Mouse (Mus musculus) midbrain, embryonic 14.5 days (tissue): Measurements from ENCODE around the gene Fam187b. TPM values are rescaled to one million over a fixed set of nuclear protein-coding genes. Genes with fewer than 3 reads are reported as not detected.

ENCODE experiments used
- ATAC-seq: fragments of 200-750 bp; cut with Nextera tagmentation; 2 replicates; pipeline ENCODE4 v1.8.0; 2017; ENCODE audit warnings: moderate number of reproducible peaks, moderate library complexity; ENCODE audit not compliant: low FRiP score, low TSS enrichment
- DNase-seq: peaks from one replicate; pipeline ENCODE4 v3.0.0-alpha.2; 2015
- H3K27ac ChIP-seq: fragments of 300-500 bp; sonication (generic); replicated peaks from 2 replicates; pipeline ENCODE4 v1.5.1; 2014; ENCODE audit warnings: mild to moderate bottlenecking, low read depth, low read length, moderate library complexity
- H3K27me3 ChIP-seq: fragments of 300-500 bp; sonication (generic); 2 replicates; pipeline ENCODE4 v1.6.1; 2014; ENCODE audit warnings: low read length, control low read depth, mixed read lengths; ENCODE audit not compliant: control insufficient read depth, insufficient read depth
- H3K36me3 ChIP-seq: fragments of 300-500 bp; sonication (generic); 2 replicates; pipeline ENCODE4 v1.6.1; 2014; ENCODE audit warnings: low read length, control low read depth; ENCODE audit not compliant: control insufficient read depth, insufficient read depth
- H3K4me1 ChIP-seq: fragments of 300-500 bp; sonication (generic); 2 replicates; pipeline ENCODE4 v1.6.1; 2014; ENCODE audit warnings: mild to moderate bottlenecking, antibody characterized with exemption, low read length, control low read depth; ENCODE audit not compliant: control insufficient read depth, insufficient read depth
- H3K4me2 ChIP-seq: fragments of 300-500 bp; sonication (generic); 2 replicates; pipeline ENCODE4 v1.6.1; 2014; ENCODE audit warnings: mild to moderate bottlenecking, low read length, moderate library complexity
- H3K4me3 ChIP-seq: fragments of 300-500 bp; sonication (generic); replicated peaks from 2 replicates; pipeline ENCODE4 v1.5.1; 2014; ENCODE audit warnings: low read depth, low read length
- H3K9ac ChIP-seq: fragments of 300-500 bp; sonication (generic); replicated peaks from 2 replicates; pipeline ENCODE4 v1.6.1; 2014; ENCODE audit warnings: mild to moderate bottlenecking, low read length, moderate library complexity
- H3K9me3 ChIP-seq: fragments of 300-500 bp; sonication (generic); 2 replicates; pipeline ENCODE4 v1.6.1; 2016; ENCODE audit warnings: low read length, control low read depth, mixed read lengths; ENCODE audit not compliant: control insufficient read depth
- WGBS: fragments of 180-500 bp; shearing (Covaris S2); extraction: QIAGEN DNeasy Blood & Tissue Kit; methylation state at CpG from one replicate; pipeline ENCODE4 v1.1.7; 2014; 5-methylcytosine and 5-hydroxymethylcytosine counted together
- polyA plus RNA-seq: library from polyadenylated mRNA; unstranded; fragments of >200 nt; fragmentation: Nextera tagmentation; extraction: Ambion mirVana; gene quantifications from 2 replicates; pipeline ENCODE4 v1.2.1, GENCODE M21; 2014

Gene Fam187b
- polyA plus RNA-seq, 1 experiment from 2014 or later = 0.37 TPM

DNA sequence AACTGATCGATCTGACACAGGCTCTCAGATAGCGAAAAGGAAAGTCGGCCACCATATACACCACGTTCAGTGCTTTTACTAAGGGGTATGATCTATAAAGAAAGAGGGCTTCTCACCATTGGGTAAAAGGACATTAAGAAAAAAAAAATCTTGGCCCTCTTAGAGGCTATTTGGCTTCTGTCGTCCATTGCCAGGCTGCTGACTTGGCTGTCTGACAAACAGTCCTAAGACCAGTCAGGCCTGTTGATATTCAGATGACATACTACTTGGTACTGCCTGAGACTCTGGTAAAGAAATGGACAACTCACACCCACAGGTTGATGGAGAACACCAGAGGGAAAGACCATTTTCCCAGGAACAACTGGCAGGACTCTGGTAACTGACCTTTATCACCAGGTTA is 39.4 kb downstream of the Fam187b start:
- ATAC-seq (no peak), DNase-seq (no peak)
- no peak overlapping the region for H3K4me2 ChIP-seq

GRCm38 (mm10) chr7:31017104-31017901 is 43.7 kb downstream of the Fam187b start:
- H3K4me3 ChIP-seq = no peak overlapping the region
- 54% methylated on average over 10 of the region's 10 CpGs for WGBS

More for the DNA sequence above, 39.4 kb downstream of the Fam187b start:
- Histone ChIP-seq H3K27ac (no peak overlapping the region), H3K4me1 (no peaks in the 10 kb centered on the region), H3K36me3 (no peaks in the 10 kb centered on the region), H3K4me3 (no peak overlapping the region), H3K9ac (no peak overlapping the region), H3K27me3 (no peaks in the 10 kb centered on the region), H3K9me3 (no peaks in the 10 kb centered on the region)
- WGBS = 77% methylated on average over 5 of the region's 5 CpGs

DNA sequence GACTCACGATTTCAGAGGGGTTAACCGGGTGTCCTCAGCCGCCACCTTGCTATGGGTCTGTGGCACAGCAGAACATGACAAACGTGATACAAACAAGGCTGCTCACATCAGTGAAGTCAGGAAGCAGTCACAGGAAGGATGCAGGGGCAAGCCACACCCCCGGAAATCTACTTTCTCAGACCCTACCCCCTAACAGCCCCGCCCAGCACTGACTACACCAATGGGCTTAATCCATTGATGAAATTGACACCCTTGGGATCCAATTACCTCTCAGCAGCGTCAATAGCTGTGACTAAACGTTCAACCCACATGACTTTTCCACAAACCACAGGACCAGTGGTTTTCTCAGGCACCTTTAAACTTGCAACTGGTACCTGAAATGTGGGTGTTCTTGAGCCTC is 55.0 kb downstream of the Fam187b start:
- H3K4me1 ChIP-seq = no peaks in the 10 kb centered on the region
- no peaks in the 10 kb centered on the region for H3K9me3 ChIP-seq
- no peaks in the 10 kb centered on the region for H3K27me3 ChIP-seq
- no peaks in the 10 kb centered on the region for H3K36me3 ChIP-seq
- DNase-seq (no peak), ATAC-seq (no peak)
- H3K9ac ChIP-seq = no peak overlapping the region
- no peak overlapping the region for H3K4me2 ChIP-seq
- 78% methylated on average over 8 of the region's 8 CpGs for WGBS
- H3K27ac ChIP-seq = no peak overlapping the region
- H3K4me3 ChIP-seq = no peak overlapping the region

More at GRCm38 (mm10) chr7:31017104-31017901, 43.7 kb downstream of the Fam187b start:
- DNase-seq (peak; percentile 68), ATAC-seq (no peak)
- H3K36me3 ChIP-seq = no peaks in the 10 kb centered on the region
- H3K9me3 ChIP-seq = no peaks in the 10 kb centered on the region
- no peak overlapping the region for H3K9ac ChIP-seq
- no peaks in the 10 kb centered on the region for H3K27me3 ChIP-seq
- no peak overlapping the region for H3K4me2 ChIP-seq
- no peaks in the 10 kb centered on the region for H3K4me1 ChIP-seq
- H3K27ac ChIP-seq = no peak overlapping the region

GRCm38 (mm10) chr7:31030717-31031116 is 57.1 kb downstream of the Fam187b start:
- ATAC-seq (no peak), DNase-seq (no peak)
- Histone ChIP-seq H3K9me3 (no peaks in the 10 kb centered on the region), H3K4me2 (no peak overlapping the region), H3K27ac (no peak overlapping the region), H3K9ac (no peak overlapping the region), H3K4me1 (no peaks in the 10 kb centered on the region), H3K4me3 (no peak overlapping the region), H3K27me3 (no peaks in the 10 kb centered on the region), H3K36me3 (no peaks in the 10 kb centered on the region)
- 74% methylated on average over 2 of the region's 2 CpGs for WGBS

DNA sequence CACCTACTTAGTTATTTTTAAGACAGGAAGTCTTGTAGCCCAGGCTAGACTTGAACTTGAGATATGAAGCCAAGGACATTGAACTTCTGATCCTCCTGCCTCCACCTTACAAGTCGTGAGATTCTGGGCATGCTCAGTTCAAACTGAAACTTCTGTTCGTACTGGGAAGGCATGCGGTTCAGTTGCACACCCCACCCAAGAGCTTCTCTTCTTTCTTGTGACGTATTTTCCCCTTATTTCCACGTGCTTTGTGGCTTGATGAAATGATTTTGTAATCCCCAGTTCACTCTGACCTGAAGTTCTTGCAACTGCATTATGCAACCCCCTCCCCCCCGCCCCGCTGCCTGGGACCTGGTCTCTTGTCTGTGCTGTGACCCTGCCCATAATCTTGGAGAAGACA is 58.1 kb downstream of the Fam187b start:
- 81% methylated on average over 7 of the region's 7 CpGs for WGBS
- DNase-seq (no peak), ATAC-seq (no peak)
- H3K27me3 ChIP-seq = no peaks in the 10 kb centered on the region
- no peaks in the 10 kb centered on the region for H3K4me1 ChIP-seq
- no peak overlapping the region for H3K4me3 ChIP-seq
- H3K27ac ChIP-seq = no peak overlapping the region
- H3K9me3 ChIP-seq = no peaks in the 10 kb centered on the region
- H3K4me2 ChIP-seq = no peak overlapping the region
- no peak overlapping the region for H3K9ac ChIP-seq
- H3K36me3 ChIP-seq = no peaks in the 10 kb centered on the region

DNA sequence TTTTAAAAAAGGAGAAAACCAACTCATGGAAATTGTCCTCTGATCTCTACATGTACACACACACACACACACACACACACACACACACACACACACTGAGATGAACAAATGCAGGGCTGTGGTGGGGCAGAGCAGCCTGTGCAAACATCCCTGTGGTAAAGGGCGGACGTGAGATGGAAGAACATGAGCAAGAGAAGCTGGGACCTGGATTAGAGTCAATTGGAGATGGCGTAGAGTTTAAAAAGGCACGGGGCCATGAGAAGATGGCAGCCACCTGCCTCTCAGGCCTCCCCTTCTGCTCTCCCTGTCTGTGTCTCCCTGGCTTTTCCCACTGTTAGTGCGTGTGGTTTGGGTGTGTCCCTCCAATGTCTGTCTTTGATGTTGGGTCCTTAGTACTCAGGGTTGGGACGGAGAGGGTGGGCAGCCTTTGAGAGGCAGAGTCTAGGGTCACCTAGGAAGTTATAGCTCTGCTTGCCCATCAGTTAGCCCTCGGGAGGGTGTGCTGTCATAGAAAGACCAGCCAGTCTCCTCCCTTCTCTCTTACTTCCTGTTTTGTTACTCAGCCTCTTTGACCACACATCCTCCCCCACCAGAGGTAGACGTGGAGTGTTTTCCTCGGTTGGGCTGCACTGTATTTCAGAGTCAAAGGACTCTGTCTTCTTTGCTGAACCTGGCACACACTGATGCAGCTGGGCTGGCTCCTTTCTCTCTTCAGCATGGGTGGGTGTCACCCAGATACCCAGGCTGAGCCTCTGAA is 60.0 kb downstream of the Fam187b start:
- 80% methylated on average over 9 of the region's 9 CpGs for WGBS
- ATAC-seq (no peak), DNase-seq (no peak)
- no peaks in the 10 kb centered on the region for H3K36me3 ChIP-seq
- no peak overlapping the region for H3K9ac ChIP-seq
- H3K4me3 ChIP-seq = no peak overlapping the region
- no peaks in the 10 kb centered on the region for H3K9me3 ChIP-seq
- H3K27me3 ChIP-seq = no peaks in the 10 kb centered on the region
- no peak overlapping the region for H3K27ac ChIP-seq
- no peak overlapping the region for H3K4me2 ChIP-seq
- no peaks in the 10 kb centered on the region for H3K4me1 ChIP-seq

DNA sequence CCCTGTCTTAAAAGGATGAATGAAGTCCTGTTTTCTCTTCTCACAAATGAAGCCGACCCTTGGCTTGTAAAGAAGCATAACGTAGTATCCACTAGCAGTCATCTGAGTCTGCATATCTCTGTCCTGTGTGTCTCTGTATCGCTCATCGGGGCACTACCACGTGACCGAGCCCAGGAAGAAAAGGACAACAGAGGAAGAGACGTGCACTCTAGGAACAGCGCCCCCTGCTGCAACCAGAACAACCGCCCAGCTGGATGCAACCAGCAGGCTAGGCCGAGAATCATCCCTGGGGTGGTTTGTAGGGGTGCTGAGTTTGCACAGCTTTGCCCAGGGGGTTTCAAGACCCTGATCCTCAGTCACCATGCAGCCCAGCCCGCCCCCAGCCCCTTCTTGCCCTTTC is 61.2 kb downstream of the Fam187b start:
- Histone ChIP-seq H3K27ac (no peak overlapping the region), H3K4me1 (no peaks in the 10 kb centered on the region), H3K4me3 (no peak overlapping the region), H3K4me2 (no peak overlapping the region), H3K9me3 (no peaks in the 10 kb centered on the region), H3K9ac (no peak overlapping the region), H3K27me3 (no peaks in the 10 kb centered on the region), H3K36me3 (no peaks in the 10 kb centered on the region)
- ATAC-seq (no peak), DNase-seq (no peak)
- 61% methylated on average over 11 of the region's 11 CpGs for WGBS

DNA sequence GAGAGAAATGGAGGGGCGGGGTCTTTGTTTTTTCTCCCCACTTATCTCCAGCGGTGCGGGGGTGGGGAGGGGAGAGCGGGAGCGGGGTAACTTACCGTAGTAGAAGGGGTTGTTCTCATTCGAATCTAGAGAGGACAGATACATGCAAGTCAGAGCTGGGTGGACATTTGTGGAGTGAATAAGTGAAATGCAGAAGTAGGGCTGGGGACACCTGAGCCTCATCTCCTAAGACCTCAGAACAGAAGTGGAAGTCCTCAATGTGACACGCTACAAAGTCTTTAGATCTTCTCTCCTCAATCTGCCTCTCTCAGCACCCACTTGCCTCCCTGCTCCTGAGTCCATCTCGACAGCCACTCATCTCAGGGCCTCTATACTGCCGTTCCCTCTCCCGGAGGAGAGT is 61.7 kb downstream of the Fam187b start:
- no peak overlapping the region for H3K27ac ChIP-seq
- H3K4me3 ChIP-seq = no peak overlapping the region
- no peak overlapping the region for H3K9ac ChIP-seq
- H3K4me2 ChIP-seq = no peak overlapping the region
- DNase-seq (no peak), ATAC-seq (no peak)
- H3K27me3 ChIP-seq = no peaks in the 10 kb centered on the region
- no peaks in the 10 kb centered on the region for H3K4me1 ChIP-seq
- WGBS = 84% methylated on average over 11 of the region's 11 CpGs
- no peaks in the 10 kb centered on the region for H3K36me3 ChIP-seq
- H3K9me3 ChIP-seq = no peaks in the 10 kb centered on the region

DNA sequence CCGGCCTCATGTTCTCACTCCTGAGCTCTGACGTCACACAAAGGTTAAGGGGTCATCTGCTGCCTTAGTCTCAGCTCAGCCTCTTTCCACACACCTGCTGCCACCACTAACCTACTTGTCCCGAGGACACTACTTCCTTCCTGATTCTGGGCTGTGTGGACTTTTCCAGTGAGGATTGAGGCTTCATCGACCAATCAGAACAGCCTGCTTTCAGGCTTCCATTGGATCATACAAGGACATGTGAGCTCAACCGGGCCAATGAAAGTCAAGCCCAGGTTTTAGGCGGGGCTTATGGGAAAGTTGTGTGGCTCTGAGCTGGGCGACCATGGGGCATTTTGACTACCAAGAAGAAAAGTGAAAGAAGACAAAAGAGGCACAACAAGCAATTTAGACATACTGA is 63.3 kb downstream of the Fam187b start:
- Histone ChIP-seq H3K4me2 (no peak overlapping the region), H3K36me3 (no peaks in the 10 kb centered on the region), H3K27ac (no peak overlapping the region), H3K27me3 (peaks cover 5% of the 10 kb centered on the region), H3K9me3 (no peaks in the 10 kb centered on the region), H3K4me3 (no peak overlapping the region), H3K4me1 (no peaks in the 10 kb centered on the region), H3K9ac (no peak overlapping the region)
- DNase-seq = no peak
- no peak for ATAC-seq
- 87% methylated on average over 7 of the region's 7 CpGs for WGBS
